Mouse (Mus musculus) stomach, postnatal 0 days (tissue): Measurements from ENCODE around the gene Klhl24.

ENCODE experiments used
- CTCF ChIP-seq: IDR thresholded peaks from 2 replicates; pipeline ENCODE4 v1.5.1; 2016; ENCODE audit warnings: antibody characterized with exemption, low read depth, mild to moderate bottlenecking, moderate library complexity
- EP300 ChIP-seq: optimal IDR thresholded peaks from 2 replicates; pipeline ENCODE3; 2016; ENCODE audit warnings: antibody characterized with exemption

DNA sequence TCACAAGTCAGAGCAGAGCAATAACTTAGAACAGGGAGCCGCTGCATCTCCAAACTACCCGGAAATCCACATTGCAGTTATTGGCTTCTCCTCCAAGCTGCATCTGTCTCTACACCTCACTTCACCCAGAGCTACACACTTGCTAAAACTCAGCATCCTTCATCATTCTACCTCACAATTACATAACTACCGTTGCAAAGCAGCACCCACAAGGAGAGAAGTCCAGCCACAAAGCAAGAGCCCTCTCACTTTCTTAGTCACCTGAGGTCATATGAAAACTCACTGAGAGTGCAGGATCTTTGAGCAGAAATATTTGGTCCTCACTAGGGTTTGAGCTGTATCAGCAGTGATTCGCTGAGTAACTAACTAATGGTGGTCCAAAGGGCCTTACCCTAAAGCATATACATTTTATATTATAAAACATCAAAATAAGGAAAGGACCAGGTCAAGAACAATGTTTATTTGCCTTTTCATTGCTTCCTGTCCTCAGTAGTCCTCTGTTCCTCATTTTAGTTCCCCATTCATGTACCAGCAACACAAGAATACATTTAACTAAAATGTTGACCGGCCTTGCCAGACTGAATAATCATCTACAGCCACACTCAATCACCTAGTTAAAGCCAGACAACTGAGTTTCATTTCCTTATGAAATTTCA lies 12.0 kb upstream of the Klhl24 start:
- TF ChIP-seq CTCF, result no peak
- TF ChIP-seq EP300, result no peak
